Mouse (Mus musculus) liver, postnatal 0 days (tissue): ENCODE data around the gene Hoxd4. TPM values are rescaled to one million over a fixed set of nuclear protein-coding genes. Genes with fewer than 3 reads are reported as not detected.

Experiments used
- ATAC-seq: fragments of 200-750 bp; cut with Nextera tagmentation; 2 replicates; pipeline ENCODE4 v1.8.0; 2017; ENCODE audit warnings: mild to moderate bottlenecking, moderate library complexity
- DNase-seq: peaks from one replicate; pipeline ENCODE4 v3.0.0-alpha.2; 2016
- H3K27ac ChIP-seq: fragments of 300-500 bp; sonication (generic); 2 replicates; pipeline ENCODE4 v1.5.1; 2014; ENCODE audit warnings: antibody characterized with exemption, moderate library complexity, mild to moderate bottlenecking, low read depth
- H3K27me3 ChIP-seq: fragments of 300-500 bp; sonication (generic); 2 replicates; pipeline ENCODE4 v1.6.1; 2014; ENCODE audit warnings: low read length, control low read depth, mixed read lengths; ENCODE audit not compliant: insufficient read depth
- H3K36me3 ChIP-seq: fragments of 300-500 bp; sonication (generic); replicated peaks from 2 replicates; pipeline ENCODE4 v1.6.1; 2014; ENCODE audit warnings: mild to moderate bottlenecking, control low read depth, low read length, moderate library complexity, mixed read lengths; ENCODE audit not compliant: insufficient read depth
- H3K4me1 ChIP-seq: fragments of 300-500 bp; sonication (generic); 2 replicates; pipeline ENCODE4 v1.6.1; 2014; ENCODE audit warnings: antibody characterized with exemption, mild to moderate bottlenecking, control low read depth; ENCODE audit not compliant: insufficient read depth
- H3K4me2 ChIP-seq: fragments of 300-500 bp; sonication (generic); 2 replicates; pipeline ENCODE4 v1.6.1; 2014; ENCODE audit warnings: low read depth, mild to moderate bottlenecking, low read length, moderate library complexity, mixed read lengths
- H3K4me3 ChIP-seq: fragments of 300-500 bp; sonication (generic); 2 replicates; pipeline ENCODE4 v1.5.1; 2014; ENCODE audit warnings: low read depth, low read length
- H3K9ac ChIP-seq: fragments of 300-500 bp; sonication (generic); replicated peaks from 2 replicates; pipeline ENCODE4 v1.6.1; 2014; ENCODE audit warnings: mild to moderate bottlenecking, moderate library complexity
- H3K9me3 ChIP-seq: fragments of 300-500 bp; sonication (generic); 2 replicates; pipeline ENCODE4 v1.6.1; 2016; ENCODE audit warnings: mild to moderate bottlenecking, control low read depth, low read length, mixed read lengths
- CTCF ChIP-seq: sonication (generic); IDR thresholded peaks from 2 replicates; pipeline ENCODE4 v1.5.1; 2016; ENCODE audit warnings: antibody characterized with exemption, low read depth
- EP300 ChIP-seq: IDR thresholded peaks from 2 replicates; pipeline ENCODE4 v1.6.1; 2016; ENCODE audit warnings: antibody characterized with exemption, low read depth, mild to moderate bottlenecking
- WGBS: fragments of 180-500 bp; shearing (Covaris S2); extraction: QIAGEN DNeasy Blood & Tissue Kit; methylation state at CpG from one replicate; pipeline ENCODE4 v1.1.7; 2014; ENCODE audit not compliant: insufficient replicate concordance; 5-methylcytosine and 5-hydroxymethylcytosine counted together
- polyA plus RNA-seq: library from polyadenylated mRNA; unstranded; fragments of >200 nt; fragmentation: Nextera tagmentation; extraction: Ambion mirVana; gene quantifications from 2 replicates; pipeline ENCODE4 v1.2.1, GENCODE M21; 2015

Gene Hoxd4
- polyA plus RNA-seq, 1 experiment from 2014 or later, result not detected

- TF ChIP-seq EP300, result no peak
- no peak for TF ChIP-seq CTCF
- Histone ChIP-seq H3K9me3 (no peaks in the 10 kb centered on the region), H3K27ac (no peak overlapping the region), H3K9ac (no peak overlapping the region), H3K4me2 (no peak overlapping the region), H3K36me3 (no peaks in the 10 kb centered on the region), H3K4me3 (no peak overlapping the region), H3K4me1 (peaks cover 13% of the 10 kb centered on the region), H3K27me3 (peaks cover 96% of the 10 kb centered on the region)
- no peak for DNase-seq
- ATAC-seq, result no peak
- 48% methylated on average over 4 of the region's 4 CpGs for WGBS
These were observed 3.1 kb upstream of the Hoxd4 start for GRCm38 (mm10) chr2:74708676-74709075.

GRCm38 (mm10) chr2:74709465-74710419 lies 2.0 kb upstream of the Hoxd4 start:
- peaks cover 96% of the 10 kb centered on the region for H3K27me3 ChIP-seq
- 11% methylated on average over 5 of the region's 5 CpGs for WGBS
- H3K27ac ChIP-seq, result no peak overlapping the region
- H3K4me3 ChIP-seq, result no peak overlapping the region
- DNase-seq (no peak), ATAC-seq (no peak)
- H3K4me1 ChIP-seq, result peaks cover 12% of the 10 kb centered on the region
- TF ChIP-seq CTCF, result no peak
- TF ChIP-seq EP300, result no peak
- no peaks in the 10 kb centered on the region for H3K9me3 ChIP-seq
- H3K36me3 ChIP-seq, result no peaks in the 10 kb centered on the region
- H3K4me2 ChIP-seq, result no peak overlapping the region
- H3K9ac ChIP-seq, result no peak overlapping the region

GRCm38 (mm10) chr2:74710929-74711543 lies 693 bp upstream of the Hoxd4 start:
- Histone ChIP-seq H3K9me3 (no peaks in the 10 kb centered on the region), H3K9ac (no peak overlapping the region), H3K4me3 (no peak overlapping the region), H3K27ac (no peak overlapping the region), H3K4me2 (no peak overlapping the region), H3K27me3 (peaks cover 99% of the 10 kb centered on the region), H3K4me1 (peaks cover 7% of the 10 kb centered on the region), H3K36me3 (no peaks in the 10 kb centered on the region)
- DNase-seq (no peak), ATAC-seq (no peak)
- 2% methylated on average over 16 of the region's 16 CpGs for WGBS
- TF ChIP-seq CTCF, result no peak
- TF ChIP-seq EP300, result no peak

GRCm38 (mm10) chr2:74713239-74714150 lies 1.8 kb downstream of the Hoxd4 start:
- ATAC-seq (no peak), DNase-seq (no peak)
- WGBS, result 11% methylated on average over 19 of the region's 19 CpGs
- H3K9me3 ChIP-seq, result no peaks in the 10 kb centered on the region
- H3K9ac ChIP-seq, result no peak overlapping the region
- H3K4me1 ChIP-seq, result peaks cover 7% of the 10 kb centered on the region
- no peak for TF ChIP-seq CTCF
- TF ChIP-seq EP300, result no peak
- no peak overlapping the region for H3K4me2 ChIP-seq
- no peak overlapping the region for H3K4me3 ChIP-seq
- peaks cover 88% of the 10 kb centered on the region for H3K27me3 ChIP-seq
- no peak overlapping the region for H3K27ac ChIP-seq
- H3K36me3 ChIP-seq, result no peaks in the 10 kb centered on the region

- Histone ChIP-seq H3K27ac (no peak overlapping the region), H3K36me3 (no peaks in the 10 kb centered on the region), H3K4me3 (no peak overlapping the region), H3K4me2 (no peak overlapping the region), H3K27me3 (peaks cover 83% of the 10 kb centered on the region), H3K4me1 (peaks cover 7% of the 10 kb centered on the region), H3K9me3 (no peaks in the 10 kb centered on the region), H3K9ac (no peak overlapping the region)
- 11% methylated on average over 18 of the region's 18 CpGs for WGBS
- TF ChIP-seq EP300 (no peak), CTCF (no peak)
- ATAC-seq, result no peak
- DNase-seq, result no peak
These were observed 2.5 kb downstream of the Hoxd4 start for GRCm38 (mm10) chr2:74714156-74714789.
